Mouse (Mus musculus) liver, embryonic 14.5 days (tissue): Measurements from ENCODE around the gene Klhl7.

Source experiments
- CTCF ChIP-seq: IDR thresholded peaks from 2 replicates; pipeline ENCODE4 v1.5.1; 2016; ENCODE audit warnings: antibody characterized with exemption, low read depth, control low read depth
- EP300 ChIP-seq: IDR thresholded peaks from 2 replicates; pipeline ENCODE4 v1.6.1; 2016; ENCODE audit warnings: antibody characterized with exemption, low read depth

- TF ChIP-seq CTCF, result no peak
- no peak for TF ChIP-seq EP300
Observed at GRCm38 (mm10) chr5:24056865-24057264, 43.5 kb upstream of the Klhl7 start.
